Mouse (Mus musculus) neutrophil, adult 5-6 weeks (primary cell): ENCODE measurements around the gene Lrmda. TPM values are rescaled to one million over a fixed set of nuclear protein-coding genes. Genes with fewer than 3 reads are reported as not detected.

Source experiments
- ATAC-seq: fragments of 151-379, 151-347 bp; 2 replicates; pipeline ENCODE4 v1.8.0; 2017; ENCODE audit warnings: mild to moderate bottlenecking, moderate TSS enrichment; ENCODE audit not compliant: insufficient number of reproducible peaks, poor library complexity, low FRiP score, severe bottlenecking; ENCODE audit errors: extremely low read depth
- total RNA-seq: library from RNA; stranded (forward); fragments of 200-1000 nt; gene quantifications from 2 replicates; pipeline ENCODE4 v1.2.3, GENCODE M21; 2017

The Lrmda gene
- total RNA-seq, 1 experiment from 2014 or later = 5.2 TPM

DNA sequence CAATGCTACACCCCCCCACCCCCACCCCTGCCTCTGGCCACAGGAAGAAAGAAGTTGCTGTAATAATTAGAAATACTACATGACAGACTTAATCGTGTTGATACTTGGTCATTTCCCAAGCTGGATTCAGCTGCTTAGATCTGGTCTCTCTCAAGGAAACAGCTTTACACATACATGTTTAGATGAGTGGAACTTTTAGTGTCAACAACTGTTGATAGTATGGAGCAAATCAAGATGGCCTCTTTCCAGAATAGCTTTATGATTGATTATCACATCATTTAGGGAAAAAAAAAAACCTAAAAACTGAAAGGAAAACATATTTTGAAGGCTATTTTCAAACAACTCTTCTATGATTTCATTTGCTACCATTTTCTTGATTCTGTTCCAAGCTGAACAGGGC is 791.0 kb downstream of the Lrmda start:
- no peak for ATAC-seq

DNA sequence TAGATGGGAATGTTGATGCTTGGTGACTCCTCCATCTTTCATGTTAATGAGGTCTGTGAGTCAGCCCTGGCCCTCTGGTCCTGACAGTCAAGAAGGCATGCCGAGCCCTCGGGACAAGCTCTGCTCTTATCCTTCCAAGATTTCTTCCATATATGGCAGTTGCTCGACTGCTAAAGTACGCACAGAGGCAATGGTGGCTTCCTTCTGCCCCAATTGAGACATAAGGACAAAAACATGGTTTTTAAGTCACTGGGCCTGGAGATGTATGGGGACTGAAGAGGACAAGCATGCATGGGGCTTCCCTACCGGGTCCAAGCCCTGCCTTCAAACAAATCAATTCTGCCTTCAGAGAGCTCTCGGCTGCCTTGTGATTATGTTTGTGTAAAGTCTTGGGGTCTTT is 793.3 kb downstream of the Lrmda start:
- no peak for ATAC-seq

DNA sequence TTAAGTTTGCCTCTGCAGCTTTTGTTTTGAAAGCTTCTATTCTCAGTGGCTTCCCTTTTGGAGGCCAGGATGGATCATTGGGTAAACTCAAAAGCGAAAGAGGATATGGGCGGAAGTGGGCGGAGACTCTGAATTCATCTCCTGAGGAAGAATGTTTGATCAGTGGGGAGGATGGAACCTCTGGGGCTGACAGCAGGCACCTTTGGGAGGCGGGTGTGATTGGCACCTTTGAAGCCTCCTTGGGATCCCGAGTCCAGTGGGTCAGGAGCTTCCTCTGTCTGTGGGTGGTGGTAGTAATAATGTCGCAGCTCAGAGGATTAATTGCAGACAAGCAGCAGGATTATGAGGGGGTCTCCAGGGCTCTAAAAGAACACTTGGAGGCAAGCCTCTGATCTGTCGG is 793.9 kb downstream of the Lrmda start:
- ATAC-seq = no peak

- no peak for ATAC-seq
Measured at GRCm38 (mm10) chr14:22814811-22815345, 795.4 kb downstream of the Lrmda start.

DNA sequence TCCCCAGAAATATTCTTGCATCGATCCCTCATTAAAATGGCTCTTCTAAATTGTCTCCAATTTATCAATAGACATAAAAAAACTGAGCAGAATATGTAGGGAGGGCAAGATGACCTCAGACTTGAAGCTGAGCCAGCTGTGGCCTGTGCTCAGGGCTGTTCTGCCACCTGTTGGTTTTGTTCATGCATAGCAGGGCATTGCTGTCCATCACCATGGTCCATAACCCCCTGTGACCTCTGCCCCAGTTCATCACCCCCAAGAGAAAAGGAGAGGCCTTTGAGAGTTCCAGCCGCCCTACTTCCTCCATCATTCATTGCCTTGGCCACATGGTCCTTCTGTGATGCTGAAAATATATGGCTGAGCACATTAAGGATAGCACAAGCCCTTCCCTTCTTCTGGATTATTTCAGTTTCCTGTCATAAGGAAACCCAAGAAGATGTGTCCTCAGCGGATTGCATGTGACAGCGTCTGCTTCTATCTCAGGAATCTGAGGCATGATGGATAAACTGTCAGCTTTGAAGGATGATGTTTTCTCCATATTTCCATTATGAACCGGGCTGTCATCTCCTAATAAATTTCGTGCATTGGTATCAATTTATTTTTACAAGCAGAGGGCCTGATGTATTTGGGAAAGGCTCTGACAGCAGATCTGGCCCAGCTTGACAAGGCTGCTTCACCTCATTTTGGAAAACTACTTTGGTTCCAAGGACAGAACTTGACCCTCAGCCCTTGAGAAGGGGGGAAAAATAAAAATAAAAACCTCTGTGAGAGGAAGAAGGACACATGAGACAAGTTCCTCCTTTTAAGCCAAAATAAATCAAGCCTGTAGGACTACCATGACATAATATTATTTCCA is 798.1 kb downstream of the Lrmda start:
- no peak for ATAC-seq

DNA sequence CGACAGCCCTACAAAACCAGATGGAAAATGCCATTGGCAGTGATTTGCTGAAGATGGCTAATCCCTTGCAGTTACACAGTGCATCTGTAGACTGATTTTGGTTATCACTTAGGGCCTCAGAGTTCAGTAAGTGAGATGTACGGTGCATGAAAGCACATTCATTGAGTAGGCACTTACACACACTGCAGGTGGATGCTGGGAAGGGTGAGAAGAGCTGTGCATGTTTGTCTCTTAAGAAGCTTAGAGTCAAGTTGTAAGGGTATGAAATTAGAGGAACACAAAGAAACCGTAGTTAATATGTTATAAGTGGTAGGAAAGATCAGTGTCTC is 798.7 kb downstream of the Lrmda start:
- ATAC-seq = no peak

DNA sequence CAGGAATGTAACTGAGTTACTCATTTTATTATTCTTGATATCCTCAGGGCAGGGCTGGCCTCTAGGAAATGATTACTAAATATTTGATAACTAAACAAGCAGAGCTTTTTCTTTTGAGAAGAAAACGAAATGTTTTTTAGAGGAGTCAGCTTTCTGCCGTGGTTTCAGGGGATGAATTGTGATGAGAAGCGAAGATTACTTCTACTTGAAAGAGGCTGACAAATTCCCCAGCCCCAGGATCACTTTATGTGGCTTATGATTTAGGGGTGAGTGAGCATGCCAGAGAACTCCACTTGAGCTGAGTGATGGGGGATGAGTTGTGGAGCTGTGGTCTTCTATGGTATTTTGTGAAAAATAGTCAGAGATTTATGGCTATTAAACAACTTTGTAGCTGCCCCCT is 803.4 kb downstream of the Lrmda start:
- no peak for ATAC-seq

DNA sequence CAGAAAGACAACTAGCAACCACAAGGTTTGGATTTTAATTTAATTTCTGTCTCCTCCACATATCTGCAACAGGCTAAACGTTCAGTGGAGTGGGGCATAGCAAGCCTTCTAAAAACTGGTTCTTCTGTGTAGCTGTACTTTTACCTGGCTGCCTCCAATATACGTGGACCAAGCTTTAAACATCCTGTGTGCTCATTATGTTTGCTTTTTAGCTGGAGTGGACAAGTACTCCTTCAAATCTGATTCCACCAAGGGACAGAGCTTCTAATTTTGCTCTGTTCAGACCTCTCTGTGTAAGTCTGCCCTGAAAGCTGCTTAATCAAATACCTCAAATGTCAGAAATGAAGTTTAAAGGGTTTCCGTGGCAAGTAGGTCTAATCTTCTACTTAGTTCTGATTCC is 807.3 kb downstream of the Lrmda start:
- no peak for ATAC-seq

- ATAC-seq = no peak
Measured at GRCm38 (mm10) chr14:22837058-22837457, 817.5 kb downstream of the Lrmda start.

DNA sequence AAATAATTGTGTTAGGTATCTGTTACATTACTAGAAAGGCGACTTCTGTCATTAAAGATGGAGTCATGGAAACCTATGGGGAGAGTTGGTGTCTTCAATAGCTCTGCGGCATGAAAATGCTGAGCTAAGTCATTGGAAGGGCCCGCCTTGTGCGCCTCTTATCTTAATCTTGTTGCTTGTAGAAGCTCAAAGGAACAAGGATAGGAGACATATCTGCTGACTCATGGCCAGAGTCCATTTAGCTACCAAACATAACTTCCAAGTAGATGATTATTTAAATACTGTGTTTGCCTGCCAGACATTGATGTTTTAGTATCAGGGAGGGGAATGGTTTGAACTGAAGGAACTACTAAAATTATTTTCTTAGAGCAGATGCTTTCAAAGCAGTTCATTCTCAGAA is 821.6 kb downstream of the Lrmda start:
- no peak for ATAC-seq

GRCm38 (mm10) chr14:22844006-22844405 is 824.5 kb downstream of the Lrmda start:
- no peak for ATAC-seq

GRCm38 (mm10) chr14:22845401-22845800 is 825.9 kb downstream of the Lrmda start:
- ATAC-seq = 0 out of 2 replicates have a peak, but pooled peaks have one; percentile 19

GRCm38 (mm10) chr14:22847011-22847786 is 827.7 kb downstream of the Lrmda start:
- ATAC-seq = no peak

GRCm38 (mm10) chr14:22849108-22849507 is 829.6 kb downstream of the Lrmda start:
- no peak for ATAC-seq

DNA sequence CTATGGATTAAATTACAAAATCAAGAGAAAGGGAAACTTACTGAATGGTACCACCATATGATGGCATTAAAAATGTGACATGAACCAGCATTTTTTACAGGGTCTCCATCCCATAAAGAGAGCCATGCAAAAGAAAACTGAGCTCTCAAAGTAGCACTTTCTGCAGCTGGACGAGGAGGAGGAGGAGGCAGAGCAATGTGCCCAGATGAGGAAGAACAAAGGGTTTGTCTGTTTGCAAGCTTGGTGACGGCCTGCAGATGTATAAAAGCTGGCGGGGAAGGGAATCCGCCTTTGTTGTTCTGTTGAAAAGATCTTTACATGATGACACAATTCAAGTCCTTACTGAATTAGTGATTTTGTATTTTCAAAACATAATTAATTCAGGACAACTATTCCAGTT is 841.1 kb downstream of the Lrmda start:
- ATAC-seq = no peak

DNA sequence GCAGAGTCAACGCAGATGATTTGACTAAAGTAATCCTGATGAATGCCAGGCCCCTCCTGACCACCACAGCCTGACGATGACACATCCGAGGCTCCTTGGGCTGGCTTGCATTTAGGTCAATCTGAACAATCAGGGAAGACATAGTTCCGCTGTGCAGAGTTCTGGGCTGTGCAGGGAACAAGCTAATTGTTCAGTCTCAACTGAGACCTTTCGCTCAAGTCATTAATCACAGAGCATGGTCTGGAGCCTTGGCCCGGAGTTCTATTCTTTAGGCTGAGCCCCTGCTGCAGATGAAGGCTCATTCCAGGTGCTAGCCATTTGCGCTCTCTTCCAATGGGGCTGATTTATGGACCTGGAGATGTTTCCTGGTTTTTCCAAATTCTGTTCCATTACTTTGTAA is 844.6 kb downstream of the Lrmda start:
- no peak for ATAC-seq

DNA sequence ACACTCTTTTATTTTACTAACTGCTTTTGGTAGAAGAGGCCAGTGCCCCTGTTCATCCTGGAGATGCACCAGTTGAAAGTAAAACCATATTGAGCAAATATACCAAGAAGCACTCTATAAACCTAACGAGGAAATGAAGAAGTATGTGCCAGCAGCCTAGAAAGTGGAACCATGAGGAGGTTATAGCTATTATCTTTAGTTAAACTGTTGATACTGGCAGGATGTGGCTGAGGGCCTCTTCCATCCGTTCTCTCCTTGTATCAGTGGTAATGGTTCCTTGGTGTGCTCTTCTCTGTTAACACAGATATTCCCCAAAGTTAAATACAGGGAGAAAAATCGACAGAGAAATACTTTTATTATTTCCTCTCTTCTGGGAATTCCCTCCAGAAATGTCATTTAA is 855.1 kb downstream of the Lrmda start:
- no peak for ATAC-seq

DNA sequence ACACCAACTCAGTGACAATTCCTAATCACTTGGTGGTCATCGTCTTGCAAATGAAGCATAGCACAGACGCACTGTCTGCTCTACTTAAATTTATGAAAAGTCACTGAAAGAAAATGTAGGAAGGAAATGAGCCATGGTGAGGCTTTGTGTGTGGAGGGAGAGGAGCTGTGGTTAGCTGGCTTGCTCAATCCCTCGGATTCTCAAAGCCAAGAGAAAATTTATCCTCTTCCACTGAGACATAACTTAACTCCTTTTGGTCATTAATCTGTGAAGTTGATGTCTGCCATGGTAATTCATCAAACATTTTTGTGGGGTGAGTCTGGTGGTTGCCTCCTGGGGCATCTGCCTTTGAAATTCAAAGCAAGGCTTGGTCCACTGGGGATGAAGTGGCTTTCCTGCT is 867.7 kb downstream of the Lrmda start:
- no peak for ATAC-seq

DNA sequence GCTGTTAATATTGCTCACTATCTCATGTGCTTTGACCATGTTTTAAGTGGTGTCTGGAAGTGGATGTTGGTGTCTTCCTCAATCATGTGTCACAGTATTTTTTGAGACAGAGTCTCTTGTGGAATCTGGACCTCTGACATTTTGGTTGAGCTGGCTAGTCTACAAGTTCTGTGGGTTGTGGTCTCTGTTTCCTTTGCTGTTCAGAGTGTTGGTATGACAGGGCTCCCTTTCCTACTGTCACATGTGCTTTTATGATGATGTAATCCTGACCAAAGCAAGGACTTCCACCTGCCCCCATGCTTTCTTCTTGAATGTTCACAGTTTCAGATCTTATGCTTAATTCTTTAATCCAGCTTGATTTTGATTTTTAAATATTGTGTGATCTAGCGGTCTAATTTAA is 879.8 kb downstream of the Lrmda start:
- ATAC-seq = no peak

DNA sequence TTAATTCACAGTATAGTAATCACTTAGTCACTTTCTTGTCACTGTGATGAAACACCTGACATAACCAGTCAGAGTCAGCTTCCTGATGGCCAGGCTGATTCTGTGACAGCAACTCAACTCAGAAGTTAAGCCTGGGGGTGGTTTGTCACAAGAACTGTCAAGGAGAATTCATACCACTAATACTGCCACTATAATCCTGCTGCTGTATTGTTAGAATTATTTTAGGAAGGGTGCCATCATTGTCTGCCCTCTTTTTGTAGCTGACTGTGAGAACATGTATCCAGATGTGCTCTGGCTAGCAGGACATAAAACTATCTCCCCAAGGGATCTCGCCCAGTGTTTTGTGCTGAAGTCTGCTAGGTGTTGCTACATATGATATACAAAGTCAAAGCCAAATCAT is 882.6 kb downstream of the Lrmda start:
- ATAC-seq = no peak
